11 mouse cellular contexts compared by ENCODE assay signal in the genomic region with DNA sequence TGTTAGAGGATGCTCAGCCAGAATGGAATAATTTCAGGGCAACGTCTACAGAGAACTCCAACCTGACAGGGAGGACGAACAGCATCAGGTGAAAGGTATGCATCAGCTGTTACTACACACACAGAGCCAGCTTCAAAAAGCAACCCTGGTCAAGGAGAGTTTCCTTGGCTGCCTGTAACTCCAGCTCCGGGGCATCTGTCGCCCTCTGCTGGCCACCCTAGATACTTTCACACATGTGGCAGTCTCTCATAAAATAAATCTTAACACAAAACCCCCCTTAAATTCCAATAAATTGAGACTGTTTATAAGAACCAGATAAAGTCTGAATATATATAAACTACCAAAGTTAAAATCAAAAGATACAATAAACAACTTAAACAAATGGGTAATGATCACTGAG. TPM values are rescaled to one million over a fixed set of nuclear protein-coding genes. Genes with fewer than 3 reads are reported as not detected.
DNase-seq lines count a peak whose midpoint lies in the region; TF ChIP-seq lines count a peak whose summit lies in the region.
"Had no signal": no experiment of that assay in that cellular context is flagged by ENCODE, and none has a peak within 500 bp of the region (broad histone marks: within the 10 kb centered on the region; RNA-seq: fewer than 3 reads in every experiment).

No protein-coding gene starts in this region.

- intact Hi-C loops in heart, adult 2 months (cut with DNase I): loop anchor here (2.0 kb wide), 1 partner anchor 73 kb away; no protein-coding TSS in a partner anchor

- no peaks in the 10 kb centered on the region for H3K36me3 ChIP-seq in heart, adult 2 months (ENCODE audit: control insufficient read depth, insufficient read depth, low read length)
- H3K36me3 ChIP-seq: embryonic facial prominence, embryonic 12.5 days; limb, embryonic 13.5 days; stomach, embryonic 15.5 days had no signal

- no peak overlapping the region for H3K4me3 ChIP-seq in heart, adult 2 months
- H3K4me3 ChIP-seq: embryonic facial prominence, embryonic 12.5 days; limb, embryonic 13.5 days; stomach, embryonic 15.5 days had no signal

- H3K79me2 ChIP-seq in heart, adult 2 months (replicated peaks; ENCODE audit: control insufficient read depth, insufficient read depth, low read length): no peaks in the 10 kb centered on the region

- no peak for TF ChIP-seq EP300 in heart, adult 2 months (IDR thresholded peaks at IDR 0.05; ENCODE audit: insufficient read depth, low read depth, low read length)

- no peak overlapping the region for H3K27ac ChIP-seq in heart, adult 2 months
- H3K27ac ChIP-seq: embryonic facial prominence, embryonic 12.5 days; limb, embryonic 13.5 days; stomach, embryonic 15.5 days had no signal

- 3% methylated on average over 4 of the region's 4 CpGs for WGBS in heart, adult 2 months

- TF ChIP-seq POLR2A in heart, adult 2 months (IDR thresholded peaks at IDR 0.05; ENCODE audit: insufficient read depth, low read depth, low read length): no peak
- no peak for TF ChIP-seq POLR2A in brain, embryonic 14.5 days (IDR thresholded peaks at IDR 0.05; ENCODE audit: borderline replicate concordance, extremely low read depth, insufficient read depth, insufficient read length, poor library complexity, severe bottlenecking)

- no peaks in the 10 kb centered on the region; the same call in 1 of the 2 replicates for H3K27me3 ChIP-seq in heart, adult 2 months (ENCODE audit: control insufficient read depth, insufficient read depth, low read length)
- H3K27me3 ChIP-seq: stomach, embryonic 15.5 days had no signal

- DNase-seq in heart, adult 2 months: peak; percentile 15 to 41
- DNase-seq in heart, adult 8-10 months (ENCODE audit: low spot score): no peak
- DNase-seq in right cerebral cortex, adult 18-20 months: peak; percentile 46
- DNase-seq in right cerebral cortex, postnatal 36 days (ENCODE audit: low spot score in 2 of 2): no peak
- DNase-seq in brain, embryonic 14.5 days (ENCODE audit: low read depth): peak; percentile 71
- peak; percentile 45 for DNase-seq in kidney, postnatal 14 days
- peak; percentile 18 to 34 for DNase-seq in natural killer cell, adult 2 months (ENCODE audit: low spot score in 2 of 2)
- DNase-seq in yolk sac, embryonic 10.5 days (ENCODE audit: low spot score): no peak

- H3K4me1 ChIP-seq in heart, adult 2 months (ENCODE audit: control insufficient read depth, insufficient read depth, low read length): no peaks in the 10 kb centered on the region
- H3K4me1 ChIP-seq: limb, embryonic 13.5 days; stomach, embryonic 15.5 days had no signal

- no peak overlapping the region for H3K9ac ChIP-seq in heart, adult 2 months (ENCODE audit: low read depth, low read length)
- H3K9ac ChIP-seq: embryonic facial prominence, embryonic 12.5 days; limb, embryonic 13.5 days; stomach, embryonic 15.5 days had no signal

- peak; percentile 86 for TF ChIP-seq CTCF in heart, adult 2 months (IDR thresholded peaks at IDR 0.05)
- TF ChIP-seq CTCF in brain, embryonic 14.5 days (IDR thresholded peaks at IDR 0.05; ENCODE audit: borderline replicate concordance, extremely low read depth, insufficient read depth, insufficient read length): peak; percentile 86

RNA-seq across cellular contexts. Expression of a gene that starts 27.3 kb away (rescaled TPM):
- not detected for total RNA-seq in heart, adult 2 months (2021)
- not detected in 2 replicates for polyA plus RNA-seq in heart, adult 2 months (2012; rRNA removed)
- not detected for total RNA-seq in heart, adult 8-10 months (2022)
- polyA plus RNA-seq in brain, embryonic 14.5 days (2012; rRNA removed): 1.4 and 2.3 TPM in 2 replicates

Comparison
In these comparisons a context has a peak if more than half of its experiments do, and no peak if none do; other contexts are left out.
1. DNase-seq: peak in heart, adult 2 months (2 of 2), right cerebral cortex, adult 18-20 months (single experiment), brain, embryonic 14.5 days (single experiment), kidney, postnatal 14 days (single experiment) and natural killer cell, adult 2 months (2 of 2); none in heart, adult 8-10 months (single experiment), right cerebral cortex, postnatal 36 days (0 of 2) and yolk sac, embryonic 10.5 days (single experiment).